Mouse (Mus musculus): Measurements from ENCODE around the gene Lrpprc. TPM values are rescaled to one million over a fixed set of nuclear protein-coding genes. Genes with fewer than 3 reads are reported as not detected.

The Lrpprc gene
- polyA plus RNA-seq, 2 experiments from 2014 or later, result 9.9 to 11.8 TPM

GRCm38 (mm10) chr17:84714930-84715329, 75.7 kb downstream of the Lrpprc start:
- no peak for ATAC-seq

- no peak for ATAC-seq
These were observed 76.9 kb downstream of the Lrpprc start for GRCm38 (mm10) chr17:84713563-84714164.

- no peak for ATAC-seq
These were observed 81.2 kb downstream of the Lrpprc start for GRCm38 (mm10) chr17:84709403-84709851.

GRCm38 (mm10) chr17:84708818-84709217, 81.8 kb downstream of the Lrpprc start:
- ATAC-seq, result no peak

- no peak for ATAC-seq
These were observed 83.2 kb downstream of the Lrpprc start for GRCm38 (mm10) chr17:84707407-84707806.

GRCm38 (mm10) chr17:84698727-84699126, 91.9 kb downstream of the Lrpprc start:
- no peak for ATAC-seq

- ATAC-seq, result no peak
These were observed 94.1 kb downstream of the Lrpprc start for GRCm38 (mm10) chr17:84696537-84696936.

GRCm38 (mm10) chr17:84693741-84694140, 96.8 kb downstream of the Lrpprc start:
- no peak for ATAC-seq

- no peak for ATAC-seq
These were observed 100.5 kb downstream of the Lrpprc start for GRCm38 (mm10) chr17:84690111-84690510.

GRCm38 (mm10) chr17:84689316-84689715, 101.3 kb downstream of the Lrpprc start:
- no peak for ATAC-seq

GRCm38 (mm10) chr17:84688834-84689233, 101.8 kb downstream of the Lrpprc start:
- ATAC-seq, result no peak

- ATAC-seq, result no peak
These were observed 102.6 kb downstream of the Lrpprc start for GRCm38 (mm10) chr17:84687994-84688393.

GRCm38 (mm10) chr17:84685286-84685685, 105.3 kb downstream of the Lrpprc start:
- ATAC-seq, result no peak

GRCm38 (mm10) chr17:84684284-84684683, 106.3 kb downstream of the Lrpprc start:
- no peak for ATAC-seq

GRCm38 (mm10) chr17:84682734-84683717, 107.6 kb downstream of the Lrpprc start, which contains the start of gene Abcg5:
Abcg5 (minus strand) TSS chr17:84683011.
- no peak for ATAC-seq

GRCm38 (mm10) chr17:84681670-84682069, 108.9 kb downstream of the Lrpprc start:
- no peak for ATAC-seq

- no peak for ATAC-seq
These were observed 113.0 kb downstream of the Lrpprc start for GRCm38 (mm10) chr17:84677595-84677994.

GRCm38 (mm10) chr17:84675951-84676366, 114.6 kb downstream of the Lrpprc start, which contains the start of gene Abcg8:
Abcg8 (plus strand) TSS chr17:84676302.
- no peak for ATAC-seq

GRCm38 (mm10) chr17:84675204-84675603, 115.4 kb downstream of the Lrpprc start:
- ATAC-seq, result no peak

GRCm38 (mm10) chr17:84674048-84674447, 116.5 kb downstream of the Lrpprc start:
- no peak for ATAC-seq

- ATAC-seq, result no peak
These were observed 117.9 kb downstream of the Lrpprc start for GRCm38 (mm10) chr17:84672376-84673369.

GRCm38 (mm10) chr17:84667848-84668247, 122.7 kb downstream of the Lrpprc start:
- no peak for ATAC-seq

Data from CD4-positive, CD25-positive, alpha-beta regulatory T cell, adult 4 months (primary cell).